Mouse (Mus musculus) MEL (cell line): ENCODE data around the gene Tmem202.

Source experiments
- EP300 ChIP-seq, 2 experiments: IDR thresholded peaks; 2 replicates each; pipeline ENCODE4 v1.6.1; 2011; ENCODE audit warnings: improper control_type of control experiment in 2 of 2, low read length in 2 of 2, low read depth in 1 of 2, mild to moderate bottlenecking in 1 of 2
- GATA1 ChIP-seq: IDR thresholded peaks from 2 replicates; pipeline ENCODE4 v1.6.1; 2011; ENCODE audit warnings: low read depth, low read length, improper control_type of control experiment
- NELFE ChIP-seq: IDR thresholded peaks from 2 replicates; pipeline ENCODE4 v1.6.1; 2011; ENCODE audit warnings: low read depth, low read length, improper control_type of control experiment
- SIN3A ChIP-seq: IDR thresholded peaks from 2 replicates; pipeline ENCODE4 v1.6.1; 2012; ENCODE audit warnings: low read length, improper control_type of control experiment, inconsistent platforms
- TAL1 ChIP-seq: IDR thresholded peaks from 2 replicates; pipeline ENCODE4 v1.6.1; 2012; ENCODE audit warnings: mild to moderate bottlenecking, inconsistent platforms, low read length, moderate library complexity, mixed read lengths
- TBP ChIP-seq: IDR thresholded peaks from 2 replicates; pipeline ENCODE4 v1.8.0; 2011; ENCODE audit warnings: low read depth, low read length, improper control_type of control experiment

DNA sequence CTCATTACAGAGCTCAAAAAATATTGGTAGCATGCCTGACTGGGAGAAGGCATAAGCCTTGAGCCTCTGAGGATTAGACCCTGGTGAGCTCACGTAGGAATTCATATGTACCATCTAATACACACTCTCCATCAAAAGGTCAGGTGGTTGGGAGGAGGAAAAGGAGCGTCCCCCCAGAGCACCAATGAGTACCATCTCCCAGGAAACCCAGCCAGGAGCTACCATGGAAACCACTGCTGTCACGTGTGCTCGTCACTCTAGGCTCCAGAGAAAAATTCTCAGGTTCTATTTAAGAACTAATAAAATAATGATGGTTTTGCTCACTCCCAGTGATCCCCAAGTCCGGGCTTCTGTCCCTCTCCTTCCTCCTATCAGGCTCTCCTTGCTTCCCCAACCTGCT is 48.6 kb upstream of the Tmem202 start:
- no peak for TF ChIP-seq SIN3A
- no peak for TF ChIP-seq EP300 (IDR thresholded peaks at IDR 0.05; ENCODE audit: low read depth in 1 of 2, low read length in 2 of 2)
- TF ChIP-seq GATA1: no peak
- no peak for TF ChIP-seq NELFE
- no peak for TF ChIP-seq TBP
- no peak for TF ChIP-seq TAL1
